Mouse (Mus musculus) retina, postnatal 7 days (tissue): ENCODE measurements around the gene Itsn2.
"Not testable (repeated sequence)": the region's sequence is repeated elsewhere in the genome, so short reads cannot be mapped to it uniquely, and the experiment has no call there.

Experiments
- DNase-seq: peaks from one replicate; pipeline ENCODE4 v3.0.0-alpha.2; 2012; ENCODE audit warnings: low read depth, low spot score

Gene Itsn2

DNA sequence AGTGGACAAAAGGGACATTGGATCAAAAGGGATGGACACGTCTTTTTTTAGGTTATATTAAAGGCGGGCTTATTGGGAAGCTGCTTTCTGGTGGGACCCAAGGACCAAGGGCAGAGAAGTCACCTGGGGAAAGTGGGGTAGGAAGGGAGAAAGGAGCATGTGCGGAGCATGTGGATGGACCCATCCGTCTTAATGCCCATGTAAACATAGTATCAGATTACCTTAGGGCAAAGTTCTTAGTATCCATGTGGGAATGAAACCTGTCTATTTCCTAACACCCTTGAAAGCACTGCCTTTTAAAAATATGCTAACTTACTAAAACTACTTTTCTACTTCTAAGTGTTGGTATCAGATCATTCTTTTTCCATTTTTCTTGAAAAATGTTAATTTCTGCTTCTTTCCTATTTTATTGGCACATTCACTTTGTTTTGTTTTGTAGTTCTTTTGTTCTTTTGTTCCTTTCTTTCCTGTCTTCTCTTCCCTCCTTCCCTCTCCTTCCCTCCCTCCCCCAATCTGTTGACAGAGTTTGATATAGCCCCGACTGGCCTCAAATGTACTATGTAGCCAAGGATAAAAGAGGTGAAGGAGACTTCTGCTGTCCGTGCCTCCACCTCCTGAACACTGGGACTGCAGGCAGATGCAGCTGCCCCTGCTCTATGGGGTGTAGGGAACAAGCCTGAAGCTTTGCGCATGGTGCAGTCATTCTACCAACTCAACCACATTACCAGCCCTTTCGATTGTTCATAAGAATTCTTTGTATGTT lies 6.4 kb downstream of the Itsn2 start:
- DNase-seq = no peak

DNA sequence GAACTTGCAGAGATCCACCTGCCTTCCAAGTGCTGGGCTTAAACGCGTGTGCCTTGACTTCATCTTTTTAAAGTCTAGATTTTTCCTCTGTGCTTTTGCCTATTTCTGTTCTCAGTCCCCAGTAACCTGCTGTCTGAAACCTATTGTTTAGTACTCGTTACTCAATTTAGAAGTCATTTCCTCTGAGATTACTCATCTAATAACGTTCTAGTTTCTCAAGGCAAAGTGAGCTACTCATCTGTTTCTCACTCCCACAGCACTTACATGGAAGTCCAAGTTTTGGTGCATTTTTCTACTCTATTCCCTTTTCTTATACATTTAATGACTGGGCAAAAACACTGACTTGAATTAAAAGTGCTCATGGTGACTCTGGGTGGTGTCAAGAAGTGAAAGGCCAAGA lies 7.3 kb downstream of the Itsn2 start:
- DNase-seq = no peak

DNA sequence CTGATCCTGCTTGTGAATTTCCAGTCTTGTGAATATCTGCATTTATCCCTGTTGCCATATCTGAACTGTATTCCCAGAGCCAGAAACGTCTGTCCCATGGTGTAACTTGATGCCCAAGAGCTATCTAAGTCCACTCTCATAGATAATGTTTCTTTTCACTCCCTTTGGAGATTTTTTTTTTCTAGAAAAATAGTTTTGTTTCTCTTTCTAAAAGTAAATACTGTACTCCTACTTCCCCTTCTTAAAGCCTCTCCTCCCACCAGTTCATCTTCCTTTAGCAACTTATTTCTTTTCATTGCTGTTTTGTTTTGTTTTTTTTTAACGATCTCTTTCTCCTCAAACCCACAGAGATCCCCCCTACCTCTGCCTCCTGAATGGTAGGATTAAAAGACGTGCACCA lies 14.2 kb downstream of the Itsn2 start:
- no peak for DNase-seq

DNA sequence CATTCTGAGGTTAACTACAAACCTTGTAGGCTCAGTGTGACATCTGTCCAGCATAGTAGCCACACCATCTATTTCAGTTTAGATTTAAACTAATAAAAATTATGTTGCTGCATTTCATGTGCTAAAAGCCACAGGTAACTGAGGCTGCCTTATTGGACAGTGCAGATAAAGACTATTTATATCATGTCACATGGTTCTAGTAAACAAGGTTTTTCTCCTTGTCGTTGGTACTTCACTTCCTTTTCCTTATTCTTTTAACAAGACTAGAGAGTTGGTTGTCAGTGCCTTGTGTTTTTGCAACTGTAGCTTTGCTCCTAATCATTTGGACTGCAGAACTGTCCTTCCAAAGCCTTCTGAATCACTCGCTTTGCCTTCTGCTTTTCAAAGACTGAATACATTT lies 22.3 kb downstream of the Itsn2 start:
- DNase-seq = no peak

DNA sequence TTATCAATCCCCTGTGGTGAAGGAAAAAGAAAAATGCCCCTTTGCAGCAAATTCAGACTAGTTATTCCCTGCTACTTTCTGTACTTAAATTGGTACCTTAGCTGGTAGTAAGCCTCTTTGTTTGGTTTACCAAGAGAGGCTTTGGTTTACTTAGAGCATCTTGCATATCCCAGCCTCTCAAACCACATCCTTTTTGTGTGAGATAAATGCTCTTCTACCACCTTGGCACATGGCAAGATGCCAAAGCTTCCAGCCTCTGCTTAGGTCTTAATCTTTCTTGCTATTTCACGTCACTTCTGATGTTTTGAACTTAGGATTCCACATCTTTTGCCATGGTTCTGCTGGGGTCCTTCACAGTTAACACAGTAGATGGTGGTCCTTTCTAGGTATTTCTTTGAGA lies 31.8 kb downstream of the Itsn2 start:
- no peak for DNase-seq

DNA sequence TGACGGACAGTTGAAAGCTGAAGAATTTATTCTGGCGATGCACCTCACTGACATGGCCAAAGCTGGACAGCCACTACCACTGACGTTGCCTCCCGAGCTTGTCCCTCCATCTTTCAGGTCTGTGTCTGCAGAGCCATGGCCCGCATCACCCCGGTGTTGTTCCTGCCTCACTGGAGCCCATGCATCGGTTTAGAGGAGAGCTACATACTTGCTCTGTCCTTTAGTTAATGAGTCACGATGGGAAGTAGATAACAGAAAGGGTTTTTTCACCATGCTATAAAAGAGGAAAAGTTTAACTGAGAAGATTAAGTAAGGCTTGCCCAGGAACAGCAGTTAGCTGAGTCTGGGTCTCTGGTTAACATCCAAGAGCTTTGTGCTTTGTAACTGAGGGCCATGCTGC lies 40.5 kb downstream of the Itsn2 start:
- DNase-seq = no peak

DNA sequence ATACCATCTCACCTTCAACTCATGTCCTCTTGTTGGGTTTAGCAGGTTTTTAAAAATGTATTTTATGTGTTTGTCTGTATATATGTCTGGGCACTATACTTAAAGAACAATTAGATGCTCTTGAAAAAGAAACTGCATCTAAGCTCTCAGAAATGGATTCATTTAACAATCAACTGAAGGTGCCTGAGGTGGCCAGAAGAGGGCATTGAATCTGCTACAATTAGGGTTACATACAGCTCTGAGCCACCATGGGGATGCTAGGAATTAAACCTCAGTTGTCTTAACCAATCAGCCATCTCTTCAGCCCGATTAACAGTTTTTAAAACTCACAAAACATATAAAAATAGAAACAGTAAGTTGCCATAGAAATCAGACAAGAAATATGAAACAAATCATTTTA lies 46.0 kb downstream of the Itsn2 start:
- no peak for DNase-seq

DNA sequence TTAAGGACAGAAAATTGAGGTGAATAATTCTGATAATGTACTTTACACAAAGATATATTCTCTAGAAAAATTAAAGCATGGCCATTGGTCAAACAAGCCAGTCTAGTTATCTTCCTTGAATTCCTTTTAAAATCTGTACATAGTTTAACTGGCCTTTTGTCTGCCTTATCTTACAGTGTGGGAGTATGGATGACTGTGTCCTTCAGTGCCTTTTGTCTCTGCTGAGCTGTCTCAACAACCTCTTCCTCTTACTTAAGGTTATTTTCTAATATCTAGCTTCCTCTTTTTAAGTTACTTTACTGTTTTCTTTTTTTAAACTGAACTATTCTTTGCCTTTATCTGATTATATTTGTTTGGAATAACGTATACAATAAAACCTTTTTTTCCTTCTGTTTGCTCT lies 48.3 kb downstream of the Itsn2 start:
- no peak for DNase-seq

DNA sequence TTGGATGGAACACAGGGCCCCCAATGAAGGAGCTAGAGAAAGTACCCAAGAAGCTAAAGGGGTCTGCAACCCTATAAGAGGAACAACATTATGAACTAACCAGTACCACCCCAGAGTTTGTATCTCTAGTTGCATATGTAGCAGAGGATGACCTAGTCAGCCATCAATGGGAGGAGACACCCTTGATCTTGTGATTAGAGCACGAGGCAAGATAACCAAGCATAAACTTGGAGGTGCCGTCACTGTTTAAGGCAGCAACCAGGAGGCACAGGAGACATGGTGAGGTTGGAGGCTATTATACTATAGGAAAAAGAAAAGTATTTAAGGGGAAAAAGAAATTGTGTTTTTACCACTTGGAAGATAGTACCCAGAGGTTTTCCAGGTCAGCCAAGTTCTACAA lies 64.4 kb downstream of the Itsn2 start:
- no peak for DNase-seq

DNA sequence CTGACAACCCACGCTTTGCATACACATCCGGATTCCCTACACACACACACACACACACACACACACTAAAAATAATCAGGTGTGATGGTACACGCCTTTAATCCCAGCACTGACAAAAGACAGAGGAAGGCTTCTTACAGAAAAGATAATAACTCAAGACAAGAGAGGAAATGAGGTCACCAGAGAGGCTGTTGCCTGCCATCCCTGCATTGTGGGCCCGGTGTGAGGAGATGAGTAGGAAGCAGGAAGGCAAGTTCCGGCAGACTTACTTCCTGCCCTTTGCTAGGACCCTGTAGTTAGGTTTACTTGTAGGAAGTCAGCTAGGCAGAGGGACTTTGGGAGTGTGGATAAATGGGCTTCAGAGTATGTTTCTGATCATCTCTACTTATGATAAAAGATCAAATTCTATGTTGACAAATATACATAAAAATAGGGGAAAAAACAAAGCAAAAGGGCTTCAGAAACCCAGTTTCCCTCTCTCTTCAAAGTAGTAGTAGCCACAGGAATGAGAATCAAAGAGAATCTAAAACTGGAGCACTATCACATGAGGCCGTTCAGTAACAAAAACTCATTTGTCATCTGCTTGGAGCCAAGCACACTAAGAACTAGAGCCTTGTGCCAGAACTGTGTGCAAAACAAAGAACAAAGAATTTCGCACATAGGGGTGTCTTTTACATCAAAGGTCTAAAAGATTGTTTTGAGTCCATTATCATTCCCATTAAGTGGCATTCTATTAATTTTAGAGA lies 72.7 kb downstream of the Itsn2 start:
- DNase-seq = no peak

DNA sequence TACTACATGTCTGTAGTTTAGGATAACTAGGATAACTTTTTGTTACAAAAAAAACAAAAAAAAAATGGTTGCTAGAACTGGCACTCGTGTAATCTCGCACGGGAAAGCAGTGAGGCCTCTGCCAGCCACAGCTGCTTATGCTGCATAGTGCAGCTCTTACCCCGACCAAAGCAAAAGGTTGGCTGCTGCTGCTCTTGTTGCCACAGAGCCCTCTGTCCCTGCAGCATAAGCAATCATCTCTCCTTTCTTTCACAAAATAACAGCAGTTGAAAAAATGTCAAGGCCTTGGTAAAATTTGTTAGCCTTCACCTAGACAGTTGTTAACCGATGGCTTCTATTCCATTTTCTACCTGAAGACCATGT lies 73.2 kb downstream of the Itsn2 start:
- no peak for DNase-seq

DNA sequence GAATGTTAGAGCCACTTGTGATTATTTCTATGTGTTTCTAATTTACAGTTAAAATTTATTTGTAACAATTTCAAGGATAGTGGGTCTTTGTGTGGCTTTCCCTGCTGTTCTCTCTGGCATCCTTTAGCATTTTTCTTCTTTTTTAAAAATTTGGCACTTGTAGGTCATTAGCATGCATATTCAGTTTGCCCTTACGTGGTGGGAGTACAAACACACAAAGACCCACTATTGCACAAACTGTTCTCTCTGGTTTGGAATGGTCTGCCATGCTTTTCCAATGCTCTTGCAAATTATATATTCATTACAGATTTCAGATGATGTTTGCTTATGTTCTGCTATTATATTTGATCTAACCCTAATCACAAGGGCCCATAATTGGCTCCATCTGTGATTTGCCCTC lies 83.9 kb downstream of the Itsn2 start:
- no peak for DNase-seq

DNA sequence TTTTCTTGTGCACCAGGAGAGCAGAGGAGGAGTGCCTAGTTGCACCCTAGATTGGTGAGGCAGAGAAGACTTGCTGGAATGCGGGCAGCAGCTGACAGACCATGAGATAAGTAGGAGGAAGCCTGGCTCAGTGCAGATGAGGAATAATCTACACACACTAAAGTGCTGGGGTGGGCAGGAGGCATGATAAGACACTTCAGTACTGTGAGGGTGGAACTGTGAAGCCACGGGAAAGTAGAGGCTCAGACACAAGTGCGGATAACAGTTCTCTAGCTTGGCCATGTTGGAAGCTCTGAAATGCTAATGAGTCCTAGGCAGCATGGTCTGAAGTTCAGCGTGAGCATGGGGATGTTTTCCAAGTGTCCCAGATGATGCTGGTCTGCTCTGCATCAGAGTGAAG lies 87.5 kb downstream of the Itsn2 start:
- no peak for DNase-seq

DNA sequence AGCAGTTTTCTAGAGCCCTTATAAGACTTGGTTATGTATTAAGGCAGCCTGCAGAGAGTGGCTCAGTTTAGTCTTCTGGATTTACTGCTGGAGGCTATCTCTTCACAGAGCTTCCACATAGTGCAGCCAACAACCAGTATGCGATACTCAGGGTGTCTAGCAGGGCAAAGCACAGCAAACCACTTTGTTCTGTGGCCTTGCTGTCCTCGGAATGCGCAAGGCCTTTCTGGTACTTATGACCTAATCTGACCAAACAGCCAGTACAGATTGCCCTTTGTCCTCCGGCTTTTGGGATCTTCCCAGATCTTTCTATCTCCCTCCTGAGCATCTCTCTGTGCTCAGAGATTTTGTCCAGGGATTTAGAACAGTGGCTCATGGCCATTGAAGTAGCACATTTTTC lies 93.0 kb downstream of the Itsn2 start:
- DNase-seq = no peak

DNA sequence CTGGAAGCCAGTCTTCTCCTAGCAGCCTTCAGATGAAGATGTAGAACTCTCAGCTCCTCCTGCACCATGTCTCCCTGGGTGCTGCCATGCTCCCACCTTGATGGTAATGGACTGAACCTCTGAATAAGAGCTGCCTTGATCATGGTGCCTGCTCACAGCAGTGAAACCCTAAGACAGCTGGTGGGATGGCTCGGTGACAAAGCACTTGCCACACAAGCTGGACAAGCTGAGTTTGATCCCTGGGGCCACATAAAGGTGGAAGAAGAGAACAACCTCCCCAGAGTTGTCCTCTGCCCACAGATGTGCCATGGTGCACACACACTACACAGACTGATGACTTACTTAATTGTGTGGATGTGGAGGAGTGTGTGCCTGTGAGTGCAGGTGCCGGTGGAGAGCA lies 95.9 kb downstream of the Itsn2 start:
- no peak for DNase-seq

DNA sequence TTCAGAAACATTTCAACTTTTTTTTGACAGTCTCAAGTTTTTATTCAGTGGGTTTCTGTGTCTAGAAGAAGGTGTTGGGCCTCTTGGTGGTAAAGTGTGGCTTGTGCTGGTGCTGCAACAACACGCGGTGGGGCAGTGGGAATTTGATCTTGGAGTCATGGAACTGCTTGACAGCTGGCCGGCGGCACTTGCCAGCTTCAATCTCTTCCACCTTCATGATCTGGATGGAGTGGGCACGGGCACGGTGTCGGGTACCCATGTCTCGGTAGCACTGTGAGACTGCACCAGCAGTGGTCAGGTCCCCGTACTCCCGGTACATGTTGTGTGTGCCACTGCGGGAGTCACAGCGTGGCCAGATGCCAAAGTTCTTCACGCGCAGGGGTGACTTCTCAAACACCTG lies 96.9 kb downstream of the Itsn2 start:
- no peak for DNase-seq

DNA sequence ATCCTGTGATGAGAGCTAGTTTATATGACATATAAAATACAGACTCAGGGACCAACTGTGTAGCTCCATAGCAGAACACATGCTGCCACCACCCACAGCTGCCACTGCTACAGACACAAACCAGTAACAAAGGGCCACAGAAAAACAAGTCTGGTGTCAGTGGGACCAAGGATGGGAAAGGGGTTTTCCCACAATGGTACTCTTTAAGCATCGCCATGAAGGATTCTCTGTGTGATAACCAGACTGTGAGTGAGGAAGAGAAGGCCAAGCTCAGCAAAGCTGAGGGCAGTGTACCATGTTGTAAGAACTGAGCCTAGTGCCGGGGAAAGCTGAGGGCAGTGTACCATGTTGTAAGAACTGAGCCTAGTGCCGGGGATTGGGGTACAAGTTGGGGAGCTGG lies 98.8 kb downstream of the Itsn2 start:
- DNase-seq = no peak

DNA sequence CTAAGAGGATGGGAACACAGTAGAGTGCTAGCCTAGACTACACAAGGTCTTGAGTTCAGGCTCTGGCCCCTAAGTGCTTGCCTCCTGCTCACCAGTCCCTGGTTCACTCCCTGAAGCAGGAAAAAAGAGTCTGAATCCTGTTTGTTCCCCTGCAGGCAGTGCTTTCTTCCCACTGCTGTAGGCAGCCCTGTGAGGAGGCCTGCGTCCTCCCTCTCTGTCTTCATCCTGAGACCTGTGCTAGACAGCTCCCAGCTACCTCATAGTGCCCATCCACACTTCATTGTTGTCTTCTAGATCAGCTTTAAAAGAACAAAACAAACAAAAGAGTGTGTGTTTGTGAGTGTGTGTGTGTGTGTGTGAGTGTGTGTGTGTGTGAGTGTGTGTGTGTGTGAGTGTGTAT lies 102.1 kb downstream of the Itsn2 start:
- no peak for DNase-seq

DNA sequence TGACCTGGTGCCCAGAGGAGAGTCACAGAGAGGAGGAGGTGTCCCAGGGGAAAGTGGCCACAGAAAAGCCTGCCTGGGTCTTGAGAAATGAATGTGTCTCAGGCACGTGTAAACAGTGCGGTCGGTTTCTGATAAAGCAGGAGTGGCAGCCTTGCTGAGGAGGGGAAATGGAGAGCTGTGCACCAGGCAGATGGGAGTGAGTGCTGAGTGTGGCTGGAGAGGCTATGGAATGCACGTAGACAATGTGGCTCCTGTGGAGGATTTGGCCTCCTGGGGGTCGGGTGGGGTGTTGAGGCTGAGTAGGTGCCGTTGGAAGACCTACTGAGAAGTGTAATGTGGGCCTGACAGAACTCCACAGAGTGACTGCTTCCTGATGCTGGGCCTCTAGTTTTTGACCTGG lies 113.2 kb downstream of the Itsn2 start:
- DNase-seq = not testable (repeated sequence)

DNA sequence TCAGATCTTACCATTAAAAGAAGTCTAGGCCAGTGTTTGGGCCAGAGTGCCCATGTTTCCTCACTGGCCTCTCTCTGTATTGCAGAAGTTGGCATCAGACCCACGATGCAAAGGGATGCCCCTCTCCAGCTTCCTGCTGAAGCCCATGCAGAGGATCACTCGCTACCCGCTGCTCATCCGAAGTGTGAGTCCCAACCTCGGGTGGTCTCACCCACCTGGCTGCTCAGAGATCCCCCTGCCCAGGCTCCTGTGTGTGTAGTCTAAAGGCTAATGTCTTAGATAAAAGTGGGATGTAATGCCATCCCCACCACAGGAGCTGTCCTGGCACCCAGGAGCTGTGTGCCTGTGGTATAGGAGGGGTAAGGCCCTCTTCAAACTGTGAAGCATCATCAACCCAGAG lies 113.7 kb downstream of the Itsn2 start:
- no peak for DNase-seq

DNA sequence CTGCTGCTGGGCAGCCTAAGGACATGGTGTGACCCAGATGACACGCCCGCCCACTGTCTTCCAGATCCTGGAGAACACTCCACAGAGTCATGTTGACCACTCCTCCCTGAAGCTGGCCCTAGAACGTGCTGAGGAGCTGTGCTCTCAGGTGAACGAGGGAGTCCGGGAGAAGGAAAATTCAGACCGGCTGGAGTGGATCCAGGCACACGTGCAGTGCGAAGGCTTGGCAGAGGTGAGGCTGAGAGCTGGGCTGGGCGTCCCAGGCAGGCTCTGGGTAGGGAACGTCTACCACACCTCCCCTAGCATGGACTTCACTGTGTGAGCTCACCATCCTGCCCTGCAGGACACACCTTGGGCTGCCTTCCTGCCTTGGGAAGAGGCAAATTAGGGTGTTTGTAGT lies 114.5 kb downstream of the Itsn2 start:
- no peak for DNase-seq

DNA sequence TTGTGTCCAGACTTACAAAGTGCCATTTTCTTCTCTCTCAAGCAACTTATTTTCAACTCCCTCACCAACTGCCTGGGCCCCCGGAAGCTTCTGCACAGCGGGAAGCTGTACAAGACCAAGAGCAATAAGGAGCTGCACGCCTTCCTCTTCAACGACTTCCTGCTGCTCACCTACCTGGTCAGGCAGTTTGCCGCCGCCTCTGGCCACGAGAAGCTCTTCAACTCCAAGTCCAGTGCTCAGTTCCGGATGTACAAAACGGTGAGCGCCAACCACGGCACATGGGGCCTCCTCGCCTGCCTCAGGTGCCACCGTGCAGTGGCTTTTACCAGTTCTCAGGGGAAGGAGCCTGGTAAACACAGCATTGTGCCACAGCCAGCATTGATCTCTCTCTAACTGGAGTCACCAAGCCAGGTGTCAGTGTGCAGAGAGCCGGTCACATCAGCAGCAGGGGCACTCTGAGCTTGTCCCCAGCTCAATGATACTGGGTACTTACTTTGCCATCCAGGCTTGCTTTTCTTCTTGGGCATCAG lies 115.1 kb downstream of the Itsn2 start:
- DNase-seq = no peak

DNA sequence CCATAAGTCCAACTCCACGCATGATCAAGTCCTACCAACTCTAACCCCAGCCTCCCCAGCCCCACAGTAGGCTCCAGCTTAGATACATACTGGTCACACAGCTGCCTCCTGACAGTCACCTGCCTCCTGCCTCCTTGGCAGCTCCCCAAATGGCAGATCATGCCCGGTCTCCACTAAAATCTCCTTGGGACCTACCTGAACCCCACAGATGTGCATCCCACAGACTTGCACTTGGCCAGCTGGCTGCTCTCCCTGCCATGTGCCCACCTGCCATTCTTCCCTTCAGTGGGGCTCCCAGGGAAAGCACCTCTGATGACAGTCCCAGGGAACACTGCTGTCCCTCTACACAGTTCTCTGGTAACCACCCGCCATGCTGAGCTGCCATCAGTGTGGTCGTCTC lies 115.9 kb downstream of the Itsn2 start:
- DNase-seq = no peak
